Mouse (Mus musculus) natural killer cell, adult 2 months (primary cell): ENCODE data around the gene Bmpr1a.

Source experiments
- DNase-seq, 2 experiments: peaks; one replicate each; pipeline ENCODE4 v3.0.0; 2022; ENCODE audit warnings: low spot score in 2 of 2

The Bmpr1a gene

DNA sequence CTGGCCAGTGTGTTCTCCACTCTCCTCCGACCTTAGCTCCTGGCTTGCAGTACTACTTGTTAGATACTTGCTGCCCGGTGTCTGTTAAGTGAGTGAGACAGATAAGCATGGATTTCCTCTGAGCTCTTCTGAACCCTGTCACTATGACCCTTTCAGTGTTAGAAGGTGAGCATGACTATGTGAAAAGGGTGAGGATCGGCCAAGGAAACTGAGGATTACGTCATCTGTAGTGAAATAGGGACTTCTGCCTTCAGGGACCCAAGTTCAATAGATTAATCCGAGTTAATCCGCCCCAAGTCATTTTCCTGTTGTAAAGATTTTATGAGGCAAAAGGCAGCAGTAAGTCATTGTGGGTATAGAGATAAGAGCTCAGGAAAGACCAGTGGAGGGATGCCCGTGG, 2.2 kb upstream of the Bmpr1a start:
- DNase-seq = no peak

GRCm38 (mm10) chr14:34504377-34504776, 1.2 kb upstream of the Bmpr1a start:
- DNase-seq = no peak

- no peak for DNase-seq
These were observed 618 bp upstream of the Bmpr1a start for GRCm38 (mm10) chr14:34503759-34504158.

GRCm38 (mm10) chr14:34502475-34503324, 441 bp downstream of the Bmpr1a start:
- peak; percentile 19 to 38 for DNase-seq

DNA sequence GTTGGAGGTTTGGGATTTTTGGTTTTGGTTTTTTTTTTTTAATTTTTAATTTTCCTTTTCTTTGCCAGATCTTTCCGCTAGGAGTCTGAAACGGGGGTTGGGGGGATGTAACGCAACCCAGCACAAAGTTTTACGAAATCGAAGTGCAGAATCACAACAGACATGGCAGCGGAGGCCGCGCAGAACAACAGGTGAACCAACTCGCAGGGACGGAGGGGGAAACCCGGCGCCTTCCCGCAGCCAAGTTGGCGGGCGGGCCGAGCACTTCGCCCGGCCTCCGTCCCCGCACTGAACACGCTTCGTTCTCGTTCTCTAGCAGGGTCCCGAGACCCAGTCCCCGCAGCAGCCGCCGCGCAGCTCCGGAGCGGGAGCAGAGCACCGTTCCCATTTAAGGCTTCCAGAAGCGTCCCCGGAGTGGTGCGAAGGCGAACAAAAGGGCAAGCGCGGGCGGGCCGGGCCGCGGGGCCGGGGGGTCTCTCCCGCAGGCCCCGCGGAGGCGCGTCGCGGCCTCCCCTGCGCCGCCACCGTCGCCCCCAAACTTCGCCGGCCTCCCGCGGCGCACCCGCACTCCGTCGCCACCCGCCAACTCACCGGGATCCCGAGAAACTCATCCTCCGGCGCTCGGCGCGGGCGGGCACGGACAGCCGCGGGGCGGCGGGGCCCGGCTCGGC, 1.2 kb downstream of the Bmpr1a start:
- DNase-seq = peak in 1 of 2 experiments; percentile 19

- peak in 1 of 2 experiments; percentile 1 for DNase-seq
These were observed 1.7 kb downstream of the Bmpr1a start for GRCm38 (mm10) chr14:34501447-34501803.

GRCm38 (mm10) chr14:34500309-34500708, 2.8 kb downstream of the Bmpr1a start:
- DNase-seq = no peak

GRCm38 (mm10) chr14:34499664-34500063, 3.5 kb downstream of the Bmpr1a start:
- DNase-seq = no peak

DNA sequence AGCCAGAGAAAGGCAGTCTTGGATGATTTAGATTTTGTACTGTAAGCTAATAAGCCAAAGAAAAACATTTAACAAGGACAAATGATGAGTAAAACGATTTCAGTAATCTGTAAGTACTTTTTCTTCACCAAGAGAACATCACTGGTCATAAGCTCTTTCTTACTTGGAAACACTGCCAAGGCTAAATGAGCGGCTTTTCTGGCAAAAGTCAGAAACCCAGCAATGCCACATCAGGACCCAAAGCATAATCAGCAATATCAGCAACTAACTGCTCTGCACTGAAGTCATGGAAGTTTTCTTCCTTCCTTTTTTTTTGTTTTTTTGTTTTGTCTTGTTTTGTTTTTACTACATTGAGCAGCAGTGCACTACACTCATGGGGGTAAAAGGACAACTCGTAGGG, 5.8 kb downstream of the Bmpr1a start:
- no peak for DNase-seq

DNA sequence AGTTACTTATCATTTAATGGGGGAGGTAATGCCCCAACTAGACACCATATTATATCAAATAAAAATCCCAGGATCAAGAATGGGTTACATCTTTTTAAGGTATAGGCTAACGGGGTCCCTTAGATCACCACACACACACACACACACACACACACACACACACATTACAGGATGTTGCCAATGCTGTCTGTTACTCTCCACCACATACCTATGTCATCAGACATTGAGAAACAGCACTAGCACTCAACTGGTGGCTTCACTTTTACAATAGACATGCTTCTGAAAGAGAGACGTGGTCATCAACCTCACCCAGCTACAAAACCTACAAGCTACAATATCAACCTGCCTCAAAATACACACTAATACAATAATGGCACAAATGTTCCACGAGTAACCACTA, 9.5 kb downstream of the Bmpr1a start:
- DNase-seq = no peak

- no peak for DNase-seq
These were observed 10.5 kb downstream of the Bmpr1a start for GRCm38 (mm10) chr14:34492688-34493087.

DNA sequence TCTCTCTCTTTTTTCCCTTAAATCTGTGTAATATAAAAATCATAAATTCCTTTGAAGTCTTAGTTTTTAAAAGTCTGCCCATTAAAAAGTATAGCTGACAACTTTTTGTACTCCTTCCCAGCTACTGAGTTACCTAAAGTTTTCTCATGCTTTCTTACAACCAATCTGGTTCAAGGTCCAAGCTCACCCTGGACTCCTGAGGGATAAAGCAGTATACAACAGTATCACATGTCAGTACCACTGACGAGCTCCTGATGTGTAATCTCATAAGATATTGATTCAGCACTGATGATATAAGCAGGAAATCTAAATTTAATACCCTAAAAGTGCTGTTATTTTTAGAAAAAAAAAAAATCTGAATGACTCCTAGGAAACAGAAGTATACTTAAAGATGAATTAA, 12.2 kb downstream of the Bmpr1a start:
- no peak for DNase-seq

- DNase-seq = no peak
These were observed 13.2 kb downstream of the Bmpr1a start for GRCm38 (mm10) chr14:34489928-34490327.

- no peak for DNase-seq
These were observed 17.0 kb downstream of the Bmpr1a start for GRCm38 (mm10) chr14:34486169-34486568.

- DNase-seq = no peak
These were observed 19.4 kb downstream of the Bmpr1a start for GRCm38 (mm10) chr14:34483469-34484341.

DNA sequence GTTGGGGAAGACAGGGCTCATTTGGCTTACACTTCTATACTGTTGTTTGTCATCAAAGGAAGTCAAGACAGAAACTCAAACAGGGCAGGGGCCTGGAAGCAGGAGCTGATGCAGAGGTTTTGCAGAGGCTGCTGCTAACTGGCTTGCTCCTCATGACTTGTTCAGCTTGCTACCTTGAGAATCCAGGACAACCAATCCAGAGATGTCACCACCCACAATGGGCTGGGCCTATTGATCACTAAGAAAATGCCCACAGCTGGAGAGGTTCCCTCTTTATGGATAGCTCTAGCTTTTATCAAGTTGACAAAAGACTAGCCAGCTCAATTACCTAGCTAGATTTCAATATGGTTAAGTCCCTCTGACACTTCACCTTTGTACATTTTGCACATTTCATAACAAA, 31.6 kb downstream of the Bmpr1a start:
- DNase-seq = no peak

- DNase-seq = no peak
These were observed 36.9 kb downstream of the Bmpr1a start for GRCm38 (mm10) chr14:34466291-34466690.

DNA sequence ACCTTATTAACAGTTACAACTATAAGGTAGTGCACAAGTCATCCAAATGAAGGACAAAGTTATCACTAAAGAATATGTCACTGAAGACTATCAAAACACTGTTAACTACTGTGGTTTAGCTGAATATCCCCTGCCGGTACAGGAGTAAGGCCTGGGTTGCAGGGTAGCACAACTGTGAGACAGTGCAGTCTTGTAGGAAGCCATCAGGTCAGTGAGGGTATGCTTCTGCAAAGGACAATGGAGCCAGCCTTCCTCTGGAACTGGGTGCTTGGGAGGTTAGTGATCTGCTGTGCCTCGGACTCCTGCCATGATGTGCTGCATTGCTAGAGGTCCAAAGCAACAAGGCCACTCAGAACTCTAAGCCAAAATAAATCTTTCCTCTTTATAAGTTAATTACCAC, 43.8 kb downstream of the Bmpr1a start:
- DNase-seq = no peak

DNA sequence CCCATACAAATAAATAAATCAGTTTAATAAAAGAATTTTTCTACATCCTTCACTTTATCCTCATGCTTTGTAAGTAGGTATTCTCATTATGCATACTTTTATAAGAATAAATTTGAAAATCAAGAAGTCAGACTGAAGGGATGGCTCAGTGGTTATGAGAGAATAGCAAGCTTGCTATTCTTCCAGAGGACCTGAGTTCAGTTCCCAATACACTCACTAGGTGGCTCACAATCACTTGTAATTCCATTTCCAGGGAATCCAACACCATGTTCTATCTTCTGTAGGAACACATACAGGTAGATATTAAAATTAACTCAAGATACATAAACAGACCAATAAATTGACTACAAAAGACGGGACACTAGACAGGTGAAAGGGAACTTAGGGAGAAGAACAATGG, 44.3 kb downstream of the Bmpr1a start:
- no peak for DNase-seq

DNA sequence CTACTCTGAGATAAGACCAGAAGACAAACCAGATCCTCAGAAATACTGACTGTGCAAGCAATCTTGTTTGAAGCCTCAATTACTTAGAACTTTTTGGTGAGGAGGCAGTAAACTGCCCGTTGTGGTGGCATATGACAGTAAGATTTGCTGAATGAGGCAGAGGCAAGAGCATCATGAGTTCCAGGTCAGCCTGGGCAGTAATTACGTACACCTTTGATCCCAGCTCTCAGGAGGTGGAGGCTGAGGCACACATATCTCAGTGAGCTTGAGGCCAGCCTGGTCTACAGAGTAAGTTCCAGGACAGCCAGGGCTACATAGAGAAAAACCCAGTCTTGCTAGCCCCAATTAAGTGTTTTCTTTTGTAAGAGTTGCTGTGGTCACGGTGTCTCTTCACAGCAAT, 48.9 kb downstream of the Bmpr1a start:
- no peak for DNase-seq

DNA sequence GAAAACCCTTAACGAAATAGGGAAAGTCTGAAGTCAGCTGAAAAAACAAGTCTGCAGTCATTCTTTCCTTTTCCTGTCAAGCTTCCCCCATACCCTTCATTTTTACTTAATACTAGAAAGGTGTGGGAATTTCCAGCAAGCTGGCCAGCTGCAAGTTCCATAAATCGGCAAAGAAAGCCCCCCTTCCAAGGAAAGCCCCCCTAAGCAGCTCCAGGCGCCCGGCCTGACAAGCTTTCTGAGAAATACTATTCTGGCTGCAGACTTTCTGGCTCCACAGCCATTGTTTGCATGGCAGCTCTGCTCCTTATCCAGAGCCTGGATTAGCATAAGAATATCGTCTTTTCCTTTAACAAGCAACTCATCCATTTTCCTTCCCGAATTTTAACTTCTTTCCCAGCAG, 49.5 kb downstream of the Bmpr1a start:
- no peak for DNase-seq

DNA sequence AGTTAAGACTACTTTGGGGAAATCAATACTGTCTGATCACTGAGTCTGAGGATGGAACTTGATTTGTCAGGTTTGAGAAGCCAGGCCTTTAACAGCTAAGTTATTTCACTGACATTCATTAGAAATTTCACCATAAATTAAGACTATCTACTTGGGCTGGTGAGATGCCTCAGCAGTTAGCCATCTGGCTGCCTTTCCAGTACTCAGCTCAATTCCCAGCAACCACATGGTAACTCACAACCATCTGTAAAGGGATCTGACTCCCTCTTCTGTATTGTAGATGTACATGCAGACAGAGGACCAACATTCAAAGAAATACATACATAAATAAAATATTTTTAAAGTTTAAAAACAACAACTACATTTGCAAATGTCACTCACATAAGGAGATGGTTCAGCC, 51.3 kb downstream of the Bmpr1a start:
- no peak for DNase-seq
